Mouse (Mus musculus) kidney, adult 2 months (tissue): ENCODE data around the gene Islr. TPM values are rescaled to one million over a fixed set of nuclear protein-coding genes. Genes with fewer than 3 reads are reported as not detected.
A peak's percentile ranks its signal among the peaks of the same experiment; 100 is the strongest.

Experiments
- DNase-seq: peaks from one replicate; pipeline ENCODE4 v3.0.0; 2021
- H3K27ac ChIP-seq: fragments of 200-500 bp; 2 replicates; pipeline ENCODE4 v1.5.1; 2012; ENCODE audit warnings: low read depth, low read length, control low read depth, inconsistent platforms; ENCODE audit not compliant: insufficient read depth
- H3K27me3 ChIP-seq: fragments of 200-500 bp; replicated peaks from 2 replicates; pipeline ENCODE4 v1.6.1; 2012; ENCODE audit warnings: mild to moderate bottlenecking, moderate library complexity, low read length, inconsistent platforms; ENCODE audit not compliant: control insufficient read depth, insufficient read depth
- H3K36me3 ChIP-seq: fragments of 200-500 bp; 2 replicates; pipeline ENCODE4 v1.6.1; 2012; ENCODE audit warnings: mild to moderate bottlenecking, moderate library complexity, low read length, inconsistent platforms; ENCODE audit not compliant: control insufficient read depth, insufficient read depth
- H3K4me1 ChIP-seq: fragments of 200-500 bp; 2 replicates; pipeline ENCODE4 v1.6.1; 2011; ENCODE audit warnings: low read length; ENCODE audit not compliant: control insufficient read depth, insufficient read depth
- H3K4me3 ChIP-seq: fragments of 200-500 bp; 2 replicates; pipeline ENCODE4 v1.5.1; 2011; ENCODE audit warnings: mild to moderate bottlenecking, low read depth, low read length, control low read depth; ENCODE audit not compliant: insufficient read depth
- CTCF ChIP-seq: fragments of 200-500 bp; conservative IDR thresholded peaks from 2 replicates; pipeline ENCODE4 v1.5.1; 2011; ENCODE audit warnings: low read depth, mild to moderate bottlenecking, control low read depth, low read length, moderate library complexity, mixed read lengths; ENCODE audit not compliant: insufficient read depth, insufficient read length
- POLR2A ChIP-seq: fragments of 200-500 bp; IDR thresholded peaks from one replicate; pipeline ENCODE4 v1.6.1; 2011; ENCODE audit warnings: low read depth, low read length, control low read depth
- WGBS: fragments of 180-500 bp; shearing (Covaris S2); methylation state at CpG from one replicate; pipeline ENCODE4 v1.1.7; 2018; 5-methylcytosine and 5-hydroxymethylcytosine counted together
- polyA plus RNA-seq: library from polyadenylated mRNA; depleted of rRNA; stranded (reverse); fragments of >200 nt; gene quantifications from 2 replicates; pipeline ENCODE4 v1.2.3, GENCODE M21; 2012

Gene Islr
- polyA plus RNA-seq, 1 experiment, result 32.0 TPM

- DNase-seq, result no peak
- WGBS, result 79% methylated on average over 3 of the region's 3 CpGs
- no peaks in the 10 kb centered on the region for H3K4me1 ChIP-seq
- no peak overlapping the region for H3K27ac ChIP-seq
- no peak overlapping the region for H3K4me3 ChIP-seq
- TF ChIP-seq POLR2A (no peak), CTCF (no peak)
- no peaks in the 10 kb centered on the region for H3K27me3 ChIP-seq
- H3K36me3 ChIP-seq, result no peaks in the 10 kb centered on the region
These were observed 35.2 kb downstream of the Islr start for GRCm38 (mm10) chr9:58168880-58169279.

GRCm38 (mm10) chr9:58165779-58166178 is 38.3 kb downstream of the Islr start:
- DNase-seq, result no peak
- TF ChIP-seq POLR2A (no peak), CTCF (no peak)
- Histone ChIP-seq H3K36me3 (no peaks in the 10 kb centered on the region), H3K4me1 (no peaks in the 10 kb centered on the region), H3K27ac (no peak overlapping the region), H3K27me3 (no peaks in the 10 kb centered on the region), H3K4me3 (no peak overlapping the region)
- 87% methylated on average over 1 of the region's 1 CpGs for WGBS

DNA sequence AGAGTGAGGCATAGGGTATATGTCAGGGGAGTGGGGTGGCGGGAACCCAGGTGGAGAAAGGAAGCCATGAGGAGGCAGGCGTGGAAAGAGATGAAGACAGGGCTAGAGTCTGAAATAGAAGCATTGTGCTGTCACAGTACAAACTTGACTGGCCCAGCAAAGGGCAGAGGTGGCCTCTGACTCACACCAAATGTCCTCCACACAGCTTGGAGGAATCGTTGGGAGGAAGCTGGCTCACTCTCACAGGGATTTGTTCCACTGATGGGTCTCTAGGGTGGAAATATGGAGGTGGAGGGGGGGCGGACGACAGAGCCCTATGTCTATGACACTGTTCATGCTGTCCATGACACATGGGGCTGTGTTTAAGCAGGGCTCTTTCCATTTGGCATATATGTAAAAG is 41.0 kb downstream of the Islr start:
- no peak overlapping the region for H3K27ac ChIP-seq
- no peak overlapping the region for H3K4me3 ChIP-seq
- TF ChIP-seq CTCF, result no peak
- TF ChIP-seq POLR2A, result no peak
- no peak for DNase-seq
- no peaks in the 10 kb centered on the region for H3K36me3 ChIP-seq
- WGBS, result 63% methylated on average over 5 of the region's 5 CpGs
- no peaks in the 10 kb centered on the region for H3K4me1 ChIP-seq
- H3K27me3 ChIP-seq, result no peaks in the 10 kb centered on the region

GRCm38 (mm10) chr9:58162173-58162572 is 41.9 kb downstream of the Islr start:
- H3K4me3 ChIP-seq, result no peak overlapping the region
- H3K36me3 ChIP-seq, result no peaks in the 10 kb centered on the region
- no peaks in the 10 kb centered on the region for H3K4me1 ChIP-seq
- no peaks in the 10 kb centered on the region for H3K27me3 ChIP-seq
- WGBS, result 89% methylated on average over 3 of the region's 3 CpGs
- no peak overlapping the region for H3K27ac ChIP-seq
- no peak for TF ChIP-seq CTCF
- no peak for TF ChIP-seq POLR2A
- no peak for DNase-seq

- Histone ChIP-seq H3K4me3 (no peak overlapping the region), H3K27ac (no peak overlapping the region), H3K27me3 (no peaks in the 10 kb centered on the region), H3K4me1 (no peaks in the 10 kb centered on the region), H3K36me3 (no peaks in the 10 kb centered on the region)
- no peak for TF ChIP-seq POLR2A
- TF ChIP-seq CTCF, result no peak
- WGBS, result 69% methylated on average over 5 of the region's 5 CpGs
- no peak for DNase-seq
These were observed 43.8 kb downstream of the Islr start for GRCm38 (mm10) chr9:58160315-58160714.

- DNase-seq, result no peak
- Histone ChIP-seq H3K27ac (no peak overlapping the region), H3K4me1 (no peaks in the 10 kb centered on the region), H3K4me3 (no peak overlapping the region), H3K27me3 (no peaks in the 10 kb centered on the region), H3K36me3 (no peaks in the 10 kb centered on the region)
- 66% methylated on average over 4 of the region's 4 CpGs for WGBS
- TF ChIP-seq CTCF, result no peak
- TF ChIP-seq POLR2A, result no peak
These were observed 44.3 kb downstream of the Islr start for GRCm38 (mm10) chr9:58159855-58160254.

DNA sequence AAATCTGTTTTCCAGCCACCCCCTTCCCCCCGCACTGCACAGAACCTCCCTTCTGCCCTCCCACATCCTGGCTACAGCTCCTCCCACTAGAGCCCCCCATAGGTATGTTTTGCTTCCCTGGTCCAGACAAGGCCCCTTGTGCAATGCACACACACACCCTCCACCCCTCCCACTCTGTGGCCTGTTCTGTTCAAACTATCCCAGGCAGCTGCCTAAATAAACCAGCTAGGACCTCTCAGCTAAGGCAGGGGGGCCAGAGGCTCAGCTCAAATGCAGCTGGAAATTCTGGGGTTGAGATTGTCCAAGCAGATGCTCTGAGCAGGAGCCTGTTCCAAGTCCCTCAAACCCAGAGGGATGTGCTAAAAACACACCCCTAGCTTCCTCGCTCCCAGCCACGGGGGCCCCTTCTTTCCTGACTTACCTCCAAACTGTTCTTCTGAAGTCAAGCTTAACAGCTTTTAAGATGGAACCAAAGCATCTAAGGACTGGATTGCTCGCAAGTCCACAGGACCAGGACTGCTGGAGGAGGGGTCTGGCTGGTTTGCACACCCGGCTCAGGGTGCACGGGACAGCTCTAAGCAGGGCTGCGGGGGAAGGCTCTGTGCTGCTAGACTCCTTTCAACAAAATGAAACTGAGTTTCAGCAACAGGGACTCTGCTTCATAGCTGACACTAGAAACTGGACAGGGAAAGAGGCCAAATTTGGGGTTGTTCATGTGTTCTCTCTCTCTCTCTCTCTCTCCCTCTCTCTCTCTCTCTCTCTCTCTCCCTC is 45.4 kb downstream of the Islr start:
- Histone ChIP-seq H3K36me3 (no peaks in the 10 kb centered on the region), H3K27me3 (no peaks in the 10 kb centered on the region), H3K4me1 (no peaks in the 10 kb centered on the region), H3K27ac (peak overlapping the region; percentile 64), H3K4me3 (peak overlapping the region; percentile 20; the same call in 1 of the 2 replicates)
- DNase-seq, result peak; percentile 36
- 49% methylated on average over 7 of the region's 7 CpGs for WGBS
- TF ChIP-seq POLR2A (no peak), CTCF (no peak)

DNA sequence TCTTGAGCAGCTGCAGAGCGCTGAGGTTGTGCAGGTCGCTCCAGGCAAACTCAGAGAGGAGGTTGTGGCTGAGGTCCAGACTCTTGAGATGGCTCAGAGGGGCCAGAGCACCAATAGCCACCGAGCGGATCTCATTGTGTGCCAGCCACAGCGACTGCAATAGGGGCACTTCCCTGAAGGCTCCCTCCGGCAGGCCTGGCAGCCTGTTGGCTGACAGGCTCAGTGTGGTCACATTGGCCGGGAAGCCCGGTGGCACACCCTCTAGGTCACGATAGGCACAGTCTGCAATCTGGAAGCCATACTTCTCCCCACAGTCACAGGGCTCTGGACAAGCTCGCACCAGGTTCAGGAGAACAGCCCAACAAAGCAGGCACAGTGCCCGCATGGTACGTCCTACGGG is 46.3 kb downstream of the Islr start:
- WGBS, result 76% methylated on average over 13 of the region's 13 CpGs
- no peaks in the 10 kb centered on the region for H3K4me1 ChIP-seq
- H3K36me3 ChIP-seq, result no peaks in the 10 kb centered on the region
- H3K27ac ChIP-seq, result peak overlapping the region; percentile 64; the same call in 1 of the 2 replicates
- H3K27me3 ChIP-seq, result no peaks in the 10 kb centered on the region
- H3K4me3 ChIP-seq, result peak overlapping the region; percentile 9; the same call in 1 of the 2 replicates
- TF ChIP-seq POLR2A, result no peak
- TF ChIP-seq CTCF, result no peak
- DNase-seq, result no peak
